Mouse (Mus musculus): ENCODE data around the gene Phactr3.
A peak's percentile ranks its signal among the peaks of the same experiment; 100 is the strongest.

The Phactr3 gene

DNA sequence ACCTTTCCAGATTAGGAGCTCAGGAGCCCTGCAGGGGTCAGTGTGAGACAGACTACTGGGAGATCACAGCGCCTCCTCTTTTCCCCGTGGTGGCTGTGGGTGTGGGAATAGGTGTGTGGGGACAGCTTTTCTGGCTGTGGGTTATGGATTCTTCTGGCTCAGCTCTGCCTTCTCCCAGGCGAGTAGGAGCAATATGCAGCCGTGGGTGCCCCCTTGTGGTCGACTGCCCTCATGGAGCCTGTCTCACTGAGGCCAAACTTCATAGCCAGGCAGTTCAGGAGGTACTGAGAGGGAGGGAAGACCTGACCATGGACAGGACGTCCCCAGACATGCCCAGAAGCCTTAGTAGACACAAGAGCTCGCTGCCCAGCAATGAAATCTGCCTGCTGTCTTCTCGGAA lies 145.6 kb downstream of the Phactr3 start:
- peak; percentile 88 to 90 for DNase-seq

DNA sequence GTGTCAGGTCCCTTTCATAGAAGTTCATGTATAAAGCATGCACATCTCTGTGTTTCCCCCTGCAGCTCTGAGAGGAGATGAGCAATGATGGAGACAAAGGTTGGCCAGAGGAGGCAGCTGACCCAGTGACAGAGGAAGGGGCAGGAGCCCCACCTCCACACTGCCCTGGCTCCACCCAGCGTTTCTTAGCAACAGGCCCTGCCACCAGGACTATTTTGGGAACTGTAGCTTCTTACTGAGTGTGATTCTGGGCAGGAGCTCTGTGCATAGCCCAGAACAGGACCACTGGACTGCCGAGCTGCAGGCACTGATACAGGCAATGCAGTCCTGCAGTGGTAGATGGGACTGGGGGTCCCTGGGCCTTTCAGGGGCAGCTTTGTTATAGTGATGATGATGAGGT lies 146.7 kb downstream of the Phactr3 start:
- DNase-seq, result no peak

DNA sequence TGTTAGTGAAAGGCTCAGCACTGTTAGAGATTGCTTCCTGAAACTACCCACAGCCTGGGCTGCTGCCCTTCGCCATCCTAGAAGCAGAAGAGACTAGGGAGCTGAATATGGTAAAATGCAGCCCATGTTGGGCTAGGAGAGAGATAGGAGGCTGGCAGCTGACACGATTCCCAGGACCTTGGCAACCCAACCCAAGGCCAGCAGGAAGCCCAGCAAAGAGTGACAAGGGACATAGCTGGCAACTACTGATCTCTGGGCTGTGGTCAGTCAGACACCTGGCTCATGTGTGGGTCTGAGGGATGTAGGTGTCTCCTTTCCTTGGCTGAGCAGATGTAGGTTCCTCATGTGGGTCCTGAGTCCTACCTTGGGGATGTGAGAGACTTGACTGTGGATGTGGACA lies 152.0 kb downstream of the Phactr3 start:
- DNase-seq, result no peak

DNA sequence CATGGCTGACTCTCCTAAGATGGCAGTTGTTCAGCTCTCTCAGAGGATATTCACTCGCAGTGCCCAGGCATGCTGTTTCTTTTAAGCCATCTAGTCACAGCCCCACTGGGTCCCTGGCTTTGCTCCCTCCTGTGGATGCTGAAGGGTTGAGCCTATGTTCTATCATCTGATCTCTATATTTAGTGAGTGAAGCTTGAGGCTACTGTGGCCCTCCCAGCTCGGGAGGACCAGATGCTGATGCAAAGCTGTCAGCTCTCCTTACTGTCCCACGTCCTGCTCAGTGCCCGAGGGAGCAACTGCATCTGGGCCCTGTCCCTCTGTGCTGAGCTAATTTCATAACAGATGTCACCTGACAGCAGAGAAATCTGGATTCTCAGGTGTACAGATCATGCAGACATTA lies 153.6 kb downstream of the Phactr3 start:
- no peak for DNase-seq

DNA sequence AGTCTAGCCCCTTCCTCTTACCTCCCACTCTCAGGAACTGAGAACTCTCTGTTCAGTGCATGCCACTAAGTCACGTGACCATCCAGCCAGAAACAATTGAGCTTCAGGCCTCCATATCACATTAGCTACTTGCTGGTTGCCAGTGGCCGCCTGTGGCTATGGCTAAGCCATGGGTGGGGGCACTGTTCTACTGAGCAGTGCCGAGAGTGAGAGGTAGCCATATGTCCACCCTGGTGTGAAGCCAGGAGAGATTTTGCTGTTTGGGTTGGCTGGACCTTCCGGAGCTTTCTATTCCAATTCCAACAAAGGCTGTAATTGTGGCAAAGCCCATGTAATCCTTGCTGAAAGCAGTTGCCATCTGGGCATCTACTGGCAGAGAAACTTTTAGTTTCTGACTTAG lies 155.4 kb downstream of the Phactr3 start:
- no peak for DNase-seq

DNA sequence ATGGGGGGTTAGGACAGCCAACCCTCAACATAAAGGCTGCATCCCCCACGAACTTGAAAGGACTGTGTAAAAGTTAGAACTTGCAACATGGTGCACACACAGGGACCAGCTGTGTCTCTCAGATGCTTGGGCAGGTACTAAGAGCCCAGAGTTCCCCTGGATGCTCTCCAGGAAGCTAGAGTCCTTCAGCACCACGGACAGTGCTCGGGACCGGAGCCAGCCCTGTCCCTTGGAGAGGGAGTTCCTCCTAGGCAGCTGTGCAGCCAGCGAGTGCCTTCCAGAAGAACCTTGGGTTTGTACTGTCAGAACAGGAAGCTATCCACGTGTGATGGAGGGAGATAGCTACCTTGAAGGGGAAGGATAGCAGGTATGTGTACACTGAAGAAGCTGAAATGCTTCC lies 158.4 kb downstream of the Phactr3 start:
- DNase-seq, result peak; percentile 89 to 90

DNA sequence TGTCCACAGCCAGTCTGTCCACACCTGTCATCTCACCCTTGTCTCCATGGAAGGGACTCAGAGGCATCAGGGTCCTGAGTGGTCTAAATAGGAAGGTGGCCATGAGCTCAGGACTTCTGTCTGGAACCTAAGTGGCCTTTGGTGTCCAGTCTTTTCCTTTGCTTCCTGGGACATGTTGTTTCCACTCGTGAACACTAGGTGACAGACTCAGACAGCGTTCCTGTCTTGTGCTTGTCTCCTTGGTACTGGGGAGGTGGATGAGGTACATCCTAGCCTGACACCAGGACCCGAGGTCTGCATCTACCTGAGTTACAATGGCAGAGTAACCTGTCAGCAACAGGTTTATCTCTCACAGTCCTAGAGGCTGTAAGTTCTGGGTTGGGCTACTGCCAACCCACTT lies 162.4 kb downstream of the Phactr3 start:
- no peak for DNase-seq

DNA sequence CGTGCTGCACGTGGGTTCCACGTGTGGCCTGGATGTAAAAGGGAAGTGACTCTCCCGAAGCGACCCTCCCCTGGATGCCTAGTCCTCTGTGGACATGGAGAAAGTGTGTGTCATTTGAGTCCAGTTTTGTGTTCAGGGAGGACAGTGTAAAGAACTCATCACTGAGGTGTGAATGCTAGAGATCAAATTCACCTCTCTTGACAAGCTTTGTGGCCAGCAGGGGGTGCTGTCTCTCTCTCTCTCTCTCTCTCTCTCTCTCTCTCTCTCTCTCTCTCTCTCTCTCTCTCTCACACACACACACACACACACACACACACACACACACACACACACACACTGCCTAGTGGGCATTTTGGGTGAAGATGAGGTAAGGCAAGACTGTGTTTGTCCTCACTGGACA lies 168.5 kb downstream of the Phactr3 start:
- peak; percentile 58 to 61 for DNase-seq

DNA sequence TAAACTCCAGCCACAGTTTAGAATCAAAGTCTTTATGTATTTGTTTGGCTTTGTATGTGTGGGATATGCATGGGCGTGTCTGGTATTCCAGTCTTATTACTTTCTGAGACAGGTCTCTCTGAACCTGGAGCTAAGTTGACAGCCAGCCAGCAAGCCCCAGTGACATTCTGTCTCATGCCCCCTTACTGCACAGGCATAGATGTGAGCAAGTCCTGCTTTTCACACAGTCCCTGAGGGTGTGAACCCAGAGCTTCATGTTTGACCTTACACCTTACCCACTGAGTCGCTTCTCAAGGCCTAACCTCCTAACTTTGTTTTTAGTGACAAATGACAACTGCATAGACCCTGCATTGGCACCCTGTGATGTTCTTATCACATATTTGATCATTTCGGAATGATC lies 169.9 kb downstream of the Phactr3 start:
- no peak for DNase-seq

DNA sequence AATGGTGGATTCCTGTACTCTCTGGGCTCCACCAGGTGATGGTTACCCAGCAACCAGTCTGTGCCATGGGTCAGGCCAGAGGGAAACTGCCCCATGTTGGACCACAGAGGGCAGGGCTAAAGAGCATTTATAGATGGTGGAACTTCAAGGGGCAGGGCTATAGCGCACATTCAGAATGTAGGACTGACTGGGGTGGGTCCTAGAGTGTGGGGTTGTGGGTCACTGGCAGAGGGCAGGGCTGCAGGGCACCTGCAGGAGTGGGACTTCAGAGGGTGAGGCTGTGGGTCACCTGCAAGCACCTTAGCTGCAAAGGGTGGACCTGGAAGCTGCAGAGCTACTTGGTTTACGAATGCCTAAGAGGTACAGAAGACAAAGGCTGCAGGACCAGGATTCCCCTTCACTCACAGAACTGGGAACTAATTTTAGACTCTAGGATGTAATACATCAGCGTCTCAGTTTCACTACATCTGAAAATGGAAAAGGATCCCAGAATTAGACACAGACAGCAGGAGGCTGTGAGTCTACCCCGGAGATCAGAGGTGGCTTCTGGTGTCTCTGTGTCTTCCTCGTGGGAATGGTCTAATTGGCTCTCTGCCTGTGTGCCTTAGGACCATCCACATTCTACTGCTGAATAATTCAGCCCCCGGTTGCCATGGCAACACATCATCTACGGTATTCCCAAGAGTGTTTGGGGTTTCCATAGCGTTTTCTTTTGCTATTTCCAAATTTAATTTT lies 184.8 kb downstream of the Phactr3 start:
- DNase-seq, result no peak

DNA sequence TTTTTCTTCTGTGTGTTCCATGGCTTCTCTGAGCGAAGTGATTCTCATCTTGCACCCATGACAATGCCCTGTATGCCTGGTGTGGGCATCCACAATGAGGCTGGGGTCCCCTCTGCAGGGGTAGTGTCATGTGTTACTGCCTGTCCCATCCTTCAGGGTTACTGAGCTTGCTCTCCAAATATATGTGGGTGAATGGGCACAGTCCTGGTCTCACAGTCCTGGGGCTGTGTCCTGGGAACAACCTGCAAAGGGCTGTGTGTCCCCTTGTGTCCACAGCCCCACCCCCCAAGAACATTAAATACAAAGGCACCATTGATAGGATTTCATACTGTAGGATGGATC lies 185.4 kb downstream of the Phactr3 start:
- DNase-seq, result no peak

DNA sequence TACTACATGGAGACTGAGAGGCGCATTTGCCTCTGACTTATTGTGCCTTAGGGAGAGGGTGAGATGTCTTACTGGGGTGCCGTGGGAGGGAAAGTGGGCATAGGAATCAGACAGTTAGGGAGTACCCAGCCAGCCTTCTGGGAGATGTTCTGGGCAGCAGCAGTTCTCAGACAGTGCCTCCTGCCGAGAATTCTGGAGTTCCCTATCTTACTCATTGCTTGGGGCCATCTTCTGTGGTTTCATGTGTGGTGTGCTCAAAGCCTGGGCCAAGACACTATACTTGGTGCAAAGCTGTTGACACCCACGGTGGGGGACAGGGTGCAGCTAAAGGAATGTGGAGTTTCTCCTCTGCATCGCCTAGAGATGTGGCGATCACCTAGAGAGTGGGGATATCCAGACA lies 185.9 kb downstream of the Phactr3 start:
- no peak for DNase-seq

DNA sequence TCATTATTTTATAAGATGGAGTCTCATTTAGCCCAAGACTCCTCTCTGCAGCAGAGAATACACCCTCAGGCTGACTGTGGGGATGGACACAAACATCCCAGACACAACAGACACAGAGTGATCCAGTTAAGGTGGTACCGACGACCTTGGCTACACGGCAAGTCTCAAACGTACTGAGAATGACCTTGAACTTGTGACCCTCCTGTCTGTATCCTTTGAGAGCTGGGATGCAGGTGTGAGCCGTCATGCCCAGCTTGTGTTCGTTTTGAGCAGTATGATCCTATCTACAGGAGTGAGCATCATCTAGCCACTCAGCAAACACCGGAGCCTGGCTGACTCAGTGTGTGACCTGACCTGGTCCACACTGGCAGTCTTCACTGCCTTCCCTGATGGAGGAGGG lies 194.8 kb downstream of the Phactr3 start:
- DNase-seq, result no peak

DNA sequence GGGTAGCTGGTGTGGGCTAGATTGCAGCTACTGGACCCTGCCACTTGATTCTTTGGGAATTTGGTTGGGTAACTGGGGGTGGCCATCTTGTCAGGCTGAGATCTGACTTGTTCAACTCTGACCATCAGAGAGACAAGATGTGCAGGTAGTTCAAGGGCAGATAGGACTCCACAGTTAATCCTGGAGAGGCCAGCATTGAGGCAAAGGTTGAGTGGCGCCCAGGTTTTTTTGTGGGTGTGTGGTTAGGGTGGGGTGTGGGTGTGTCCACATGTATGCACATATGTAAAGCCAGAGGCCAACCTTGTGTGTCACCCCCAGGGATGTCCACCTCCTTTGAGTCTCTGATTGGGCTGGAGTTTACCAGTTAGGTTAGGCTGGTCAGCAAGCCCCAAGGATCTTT lies 197.5 kb downstream of the Phactr3 start:
- DNase-seq, result no peak

DNA sequence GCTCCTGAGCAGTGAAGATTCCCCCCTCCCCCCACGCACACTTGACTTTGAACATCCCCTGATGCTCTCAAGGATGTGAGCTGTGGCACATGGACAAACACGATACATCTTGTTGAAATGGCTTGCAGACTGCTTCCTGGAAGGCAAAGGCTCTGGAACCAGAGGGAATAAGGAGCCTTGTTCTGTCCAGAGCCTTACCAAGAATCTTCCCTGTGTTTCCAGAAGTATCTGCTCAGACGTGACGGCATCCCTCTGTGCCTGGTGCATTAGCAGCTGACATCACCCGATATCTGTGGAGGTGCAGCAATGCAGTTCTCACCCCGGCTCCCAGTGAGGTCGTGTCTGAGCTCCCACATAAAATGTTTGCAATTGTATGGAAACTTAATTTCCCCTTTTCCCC lies 201.0 kb downstream of the Phactr3 start:
- DNase-seq, result no peak

DNA sequence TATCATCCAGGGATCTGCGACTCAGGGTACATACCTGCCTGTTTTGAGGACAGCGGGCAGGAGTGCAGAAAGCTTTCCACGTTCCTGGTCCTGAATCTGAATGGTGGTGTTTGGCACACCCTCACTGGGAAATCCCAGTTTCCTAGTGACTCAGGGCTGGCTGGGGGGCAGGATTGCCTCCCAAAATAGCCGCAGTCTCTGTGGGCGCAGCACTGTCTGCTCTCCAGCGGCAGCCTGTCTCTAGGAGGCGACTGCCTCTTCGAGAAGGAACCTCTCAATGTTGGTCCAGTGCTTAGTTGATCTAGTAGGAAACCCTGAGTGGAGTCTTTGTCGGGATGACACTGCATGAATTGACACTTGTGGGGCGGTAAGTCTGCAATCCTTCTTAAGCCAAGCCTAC lies 202.5 kb downstream of the Phactr3 start:
- no peak for DNase-seq

DNA sequence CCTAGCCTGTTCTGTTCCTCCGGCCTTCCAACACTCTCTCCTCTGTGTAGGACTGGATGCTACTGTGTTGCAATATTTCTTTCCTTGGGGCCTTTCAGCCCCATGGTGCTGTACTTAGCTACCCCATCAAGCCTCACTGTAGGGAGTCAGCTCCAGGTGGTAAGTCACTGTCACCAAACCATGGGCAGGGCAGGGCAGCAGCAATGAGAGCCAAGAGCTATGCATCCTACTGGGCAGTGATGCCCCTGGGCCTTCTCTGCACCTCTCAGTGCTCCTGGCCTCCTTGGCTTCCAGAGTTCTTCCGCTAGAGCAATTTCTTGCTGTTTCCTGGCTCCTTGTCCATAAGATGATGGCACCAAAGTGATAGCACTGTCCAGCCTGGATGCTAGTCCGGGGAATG lies 205.6 kb downstream of the Phactr3 start:
- no peak for DNase-seq

DNA sequence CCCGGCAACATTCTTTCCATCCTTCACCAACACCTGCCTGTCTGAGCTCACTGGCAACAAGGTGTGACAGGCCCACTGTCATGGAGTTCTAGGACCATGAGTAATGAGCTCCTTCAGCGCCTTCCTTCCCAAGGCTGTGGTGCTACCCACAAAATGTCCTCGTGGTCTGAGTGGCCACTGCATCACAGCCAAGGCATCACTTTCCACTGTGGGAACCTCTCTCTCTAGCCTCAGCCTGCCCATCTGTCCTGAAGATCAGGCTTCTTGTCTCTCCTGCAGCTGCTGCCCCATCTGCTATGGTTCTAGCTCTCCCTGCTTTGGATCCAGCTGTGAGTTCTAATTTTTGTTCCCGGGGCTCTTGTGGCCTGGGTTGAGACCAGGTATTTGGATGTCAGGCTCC lies 206.0 kb downstream of the Phactr3 start:
- no peak for DNase-seq

DNA sequence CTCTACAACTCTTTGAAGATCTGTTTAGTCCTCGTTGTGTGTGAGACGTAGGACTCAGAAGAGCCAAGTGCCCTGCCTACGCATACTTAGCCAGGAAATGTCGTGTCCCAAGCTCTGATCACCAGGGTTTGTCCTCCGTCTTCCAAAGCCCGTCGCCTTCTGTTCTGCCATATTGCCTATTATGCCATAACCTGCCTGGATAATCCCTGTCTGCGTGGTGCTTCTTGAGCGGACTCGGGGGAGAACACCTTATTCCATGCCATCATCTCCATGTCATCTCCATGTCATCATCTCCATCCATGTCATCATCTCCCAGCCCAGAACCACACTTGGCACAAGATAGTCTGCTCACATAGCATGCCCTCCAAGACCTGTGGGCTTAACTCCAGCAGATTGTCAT lies 207.3 kb downstream of the Phactr3 start:
- DNase-seq, result no peak

DNA sequence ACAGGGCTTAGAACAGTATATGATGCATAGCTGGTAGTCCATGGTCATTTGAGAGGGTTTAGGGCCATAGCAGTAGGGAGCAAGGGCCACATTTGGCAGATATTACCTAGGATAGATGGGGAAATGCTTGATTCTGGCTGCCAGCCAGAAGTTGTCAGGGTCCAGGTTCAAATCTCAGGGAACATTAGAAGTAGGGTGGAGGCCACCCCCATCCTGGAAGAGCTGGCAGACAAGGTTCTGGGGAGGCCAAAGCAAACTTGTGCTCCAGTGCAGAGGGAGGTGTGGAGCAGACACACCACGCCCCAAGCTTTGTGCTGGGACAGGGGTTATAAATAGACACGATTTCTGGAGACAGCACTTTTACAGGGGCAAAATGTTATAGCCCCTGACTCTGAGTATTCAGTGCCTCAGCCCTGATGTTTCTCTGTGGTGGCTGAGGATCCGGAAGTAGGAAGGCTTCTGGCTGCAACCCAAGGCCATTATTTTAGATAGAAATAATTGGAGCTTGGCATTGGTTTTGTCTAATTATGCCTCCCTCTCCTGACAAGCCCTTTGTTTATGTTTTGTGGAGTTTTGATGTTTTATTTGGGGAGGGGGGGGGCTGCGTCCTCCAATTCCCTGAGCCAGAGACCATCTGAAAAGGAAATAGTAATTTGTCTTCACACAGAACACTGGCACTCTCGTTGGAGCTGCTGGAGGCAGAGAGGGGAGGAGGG lies 208.1 kb downstream of the Phactr3 start:
- no peak for DNase-seq

DNA sequence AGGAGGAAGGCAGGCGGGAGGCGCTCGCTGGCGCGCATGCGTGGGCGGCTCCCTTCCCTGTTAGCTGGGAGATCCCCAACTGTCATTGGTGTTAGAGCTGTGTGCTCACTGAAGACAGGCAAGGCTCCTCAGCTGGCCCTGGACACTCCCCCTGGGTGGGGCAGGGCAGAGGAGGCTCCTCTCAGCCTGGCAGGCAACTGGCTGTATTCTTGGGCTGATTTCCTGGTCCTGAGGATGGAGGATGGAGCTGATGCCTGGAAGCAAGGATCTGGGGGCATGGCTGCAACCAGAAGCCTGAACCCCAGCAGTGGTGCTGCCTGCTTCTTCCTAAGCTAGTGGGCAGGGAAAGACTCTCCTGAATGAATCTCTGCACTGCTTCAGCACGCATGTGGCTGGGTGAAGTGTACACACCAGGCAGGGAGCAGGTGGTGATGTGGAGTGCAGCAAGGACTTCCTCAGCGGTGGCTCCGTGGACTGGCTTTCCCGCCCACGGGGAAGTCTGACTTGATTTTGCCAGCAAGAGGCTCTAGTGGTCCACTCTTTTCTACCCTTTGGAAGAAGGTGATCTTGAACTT lies 208.8 kb downstream of the Phactr3 start:
- DNase-seq, result peak; percentile 64 to 65

DNA sequence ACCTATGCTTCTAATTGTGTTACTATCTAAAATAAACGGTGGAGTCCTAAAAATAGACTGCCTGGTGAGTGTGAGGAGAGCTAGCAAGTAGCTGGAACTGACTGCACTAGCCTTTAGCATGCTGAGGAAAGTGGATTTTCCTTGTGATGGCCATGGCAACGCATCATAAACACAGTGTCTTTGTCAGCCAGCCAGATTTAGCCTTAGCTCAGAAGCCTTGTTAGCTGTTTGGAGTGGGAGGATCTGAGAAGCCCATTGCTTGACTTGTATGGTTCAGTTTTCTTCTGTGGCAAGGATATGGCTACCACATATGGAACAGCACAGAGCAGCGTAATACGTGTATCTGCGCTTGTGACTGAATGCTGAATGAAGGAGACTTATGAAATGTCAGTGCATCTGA lies 210.8 kb downstream of the Phactr3 start:
- no peak for DNase-seq

DNA sequence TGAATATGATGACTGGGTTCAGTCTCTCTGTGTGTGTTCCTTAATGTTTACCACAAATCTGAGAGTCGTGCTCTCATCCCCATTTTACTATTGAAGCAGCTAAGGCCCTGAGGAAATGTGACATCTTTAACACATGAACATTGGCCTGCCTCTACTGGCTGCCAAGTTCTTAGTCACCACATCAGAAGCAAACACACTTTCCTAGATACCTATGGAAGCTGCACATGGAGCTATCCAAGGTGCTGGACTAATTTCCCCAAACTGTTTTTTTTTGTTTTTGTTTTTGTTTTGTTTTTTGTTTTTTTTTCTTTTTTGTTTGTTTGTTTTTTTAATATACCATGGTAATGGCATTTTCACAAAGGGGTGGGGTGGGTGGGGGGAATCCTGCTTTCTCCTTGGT lies 211.2 kb downstream of the Phactr3 start:
- peak; percentile 13 to 15 for DNase-seq

DNA sequence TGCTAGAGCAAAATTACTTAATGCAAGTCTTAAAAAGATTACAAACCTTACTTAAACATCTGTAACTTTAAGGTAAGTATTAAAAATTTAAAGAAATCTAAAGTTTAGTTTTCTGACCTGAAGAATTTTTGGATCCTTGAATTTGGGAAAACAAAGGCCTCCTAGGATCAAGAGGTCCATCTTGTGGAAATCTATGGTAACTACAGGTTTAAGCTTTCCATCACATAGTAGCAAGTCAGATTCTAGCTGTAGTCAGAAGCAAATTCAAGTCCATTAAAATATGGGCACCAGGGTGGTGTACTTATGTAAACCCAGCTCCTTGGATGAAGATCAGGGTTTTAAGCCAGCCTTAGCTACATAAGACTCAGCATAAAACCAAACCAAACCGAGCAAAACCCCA lies 219.1 kb downstream of the Phactr3 start:
- DNase-seq, result no peak

DNA sequence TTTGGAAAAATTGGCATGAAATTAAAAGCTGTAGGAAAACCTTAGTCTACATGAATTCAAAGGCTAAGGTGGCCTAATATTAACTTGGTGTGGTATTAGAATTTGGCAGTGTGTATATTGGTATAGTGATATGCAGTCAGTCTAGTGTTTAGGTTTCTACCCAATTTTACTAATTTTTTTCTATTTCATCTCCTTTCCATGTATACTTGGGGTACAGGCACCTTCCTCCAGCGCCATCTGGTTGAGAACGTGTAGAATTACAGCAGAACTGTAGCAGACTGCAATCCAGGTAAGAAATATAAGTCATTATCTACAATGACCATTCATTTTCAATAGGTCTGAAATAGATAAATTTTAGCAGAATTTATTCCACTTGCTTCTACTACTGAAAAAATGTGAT lies 220.3 kb downstream of the Phactr3 start:
- no peak for DNase-seq
